Mouse (Mus musculus): ENCODE results near the gene Men1. TPM values are rescaled to one million over a fixed set of nuclear protein-coding genes. Genes with fewer than 3 reads are reported as not detected.
A peak's percentile ranks its signal among the peaks of the same experiment; 100 is the strongest.
"Not testable (repeated sequence)": the region's sequence is repeated elsewhere in the genome, so short reads cannot be mapped to it uniquely, and the experiment has no call there.

Men1 gene
- 82.1 and 91.8 TPM in 2 replicates for polyA plus RNA-seq (2015; fragmentation: Nextera tagmentation; extraction: Ambion mirVana)

DNA sequence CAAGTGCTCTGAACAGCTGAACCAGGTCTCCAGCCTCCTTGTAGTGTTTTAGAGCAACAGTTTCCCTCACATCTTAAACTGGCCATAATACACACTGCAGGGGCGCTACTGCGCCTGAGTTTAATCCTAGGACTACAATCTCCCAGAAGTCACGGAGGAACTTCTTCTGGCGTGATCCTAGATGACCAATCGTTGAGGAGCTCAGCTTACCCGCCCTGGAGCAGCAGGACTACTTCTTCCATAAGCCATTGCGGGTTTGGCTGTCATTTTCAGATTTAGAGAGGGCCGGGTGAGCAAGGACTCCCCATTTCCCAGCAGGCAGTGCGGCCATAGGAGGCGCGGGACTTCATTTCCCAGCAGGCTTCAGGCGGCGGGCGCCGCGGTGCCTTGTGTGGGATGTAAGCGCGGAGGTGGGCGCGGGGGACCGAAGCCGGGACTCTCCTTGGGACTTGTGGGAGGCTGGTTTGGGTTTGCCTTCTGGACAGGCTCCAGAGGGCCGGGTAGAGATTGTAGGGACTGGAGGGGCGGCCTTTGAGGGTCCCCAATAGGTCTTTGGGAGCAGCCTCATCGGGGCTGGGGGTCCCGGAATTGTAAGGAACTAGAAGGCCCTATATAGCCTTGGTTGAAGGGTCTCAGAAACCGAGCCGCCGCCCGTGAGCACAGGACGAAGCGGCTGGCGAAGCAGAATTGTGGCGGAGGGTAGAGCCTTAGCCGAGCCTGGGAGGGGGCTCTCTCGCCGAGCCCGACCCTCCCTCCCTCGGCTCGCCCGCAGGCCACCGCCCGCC, at the start of gene Men1:
TSS of gene Men1 (plus strand) at position 307 of the 785 bp plus-strand sequence.
- Histone ChIP-seq H3K36me3 (peaks cover 33% of the 10 kb centered on the region), H3K27ac (peak within 1 kb of the TSS; percentile 91), H3K4me3 (replicated peaks) (peak within 1 kb of the TSS; percentile 67), H3K27me3 (no peaks in the 10 kb centered on the region), H3K4me2 (peak within 1 kb of the TSS; percentile 86), H3K9me3 (replicated peaks) (no peaks in the 10 kb centered on the region), H3K9ac (peak within 1 kb of the TSS; percentile 72), H3K4me1 (peaks cover 49% of the 10 kb centered on the region)
- ATAC-seq (replicated peaks; ENCODE audit: low FRiP score), result peak; percentile 93
- under 1% methylated on average over 40 of the region's 43 CpGs for WGBS

DNA sequence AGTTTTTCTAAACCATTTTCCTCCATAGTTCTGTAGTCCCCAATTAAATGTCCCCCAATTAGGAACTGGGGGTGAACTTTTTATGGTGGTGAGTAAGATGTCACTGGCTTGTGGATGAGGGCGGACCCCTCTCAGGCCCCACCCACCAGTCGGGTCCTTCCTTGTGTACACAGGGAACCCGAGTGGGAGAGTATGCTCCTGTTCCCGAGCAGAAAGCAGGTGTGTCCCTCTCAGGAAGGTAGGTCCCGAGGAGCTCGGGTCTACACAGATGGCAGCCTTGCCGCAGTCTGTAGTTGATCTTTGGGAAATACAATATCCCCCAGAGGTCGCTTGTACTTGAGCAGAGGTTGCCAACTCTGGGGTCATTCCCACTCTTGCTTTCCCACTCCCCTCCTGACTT, 49.6 kb upstream of the Men1 start:
- peaks cover 89% of the 10 kb centered on the region for H3K36me3 ChIP-seq
- no peak overlapping the region for H3K4me2 ChIP-seq
- ATAC-seq (replicated peaks; ENCODE audit: low FRiP score), result no peak
- H3K9me3 ChIP-seq (replicated peaks), result no peaks in the 10 kb centered on the region
- H3K4me3 ChIP-seq (replicated peaks), result no peak overlapping the region
- no peaks in the 10 kb centered on the region for H3K27me3 ChIP-seq
- no peak overlapping the region for H3K9ac ChIP-seq
- WGBS, result 61% methylated on average over 8 of the region's 8 CpGs
- no peak overlapping the region for H3K27ac ChIP-seq
- peaks cover 37% of the 10 kb centered on the region for H3K4me1 ChIP-seq

DNA sequence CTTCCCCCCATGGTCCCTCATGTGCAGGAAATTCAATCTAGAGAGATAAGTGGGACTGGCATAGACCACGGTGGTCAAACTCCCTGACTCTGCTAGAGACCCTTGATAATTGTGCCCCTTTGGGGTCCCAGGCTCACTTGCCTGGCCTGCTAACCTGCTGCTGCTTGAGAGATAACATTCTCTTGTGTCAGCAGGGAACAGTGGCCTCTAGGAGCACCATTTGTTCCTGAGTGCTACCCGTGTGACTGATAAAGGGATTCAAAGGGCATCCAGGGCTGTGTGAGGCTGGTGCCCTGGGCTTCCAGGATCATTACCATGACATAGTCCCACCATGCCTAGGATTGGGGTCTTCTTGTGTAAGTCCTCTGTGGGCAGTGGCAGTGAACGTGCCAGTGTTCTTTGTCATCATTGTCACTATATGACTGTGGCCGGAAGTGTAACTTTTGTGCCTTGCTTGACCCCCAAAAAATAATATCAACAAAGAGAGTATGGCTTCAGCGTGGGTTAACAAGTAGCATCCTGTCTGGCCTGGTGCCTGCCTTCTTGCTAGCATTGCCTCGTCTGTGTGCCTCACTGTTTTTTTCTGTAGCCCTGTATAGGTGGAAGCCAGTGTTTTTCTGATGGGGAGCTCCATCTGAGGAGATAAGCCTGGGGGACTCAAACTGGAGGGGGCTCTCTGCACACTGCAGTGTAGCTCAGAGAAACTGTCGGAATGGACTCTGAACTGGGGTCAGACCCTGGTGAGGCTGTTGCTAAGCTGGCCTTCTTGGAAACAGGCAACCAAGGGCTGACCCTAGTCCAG, 48.9 kb upstream of the Men1 start:
- WGBS, result 68% methylated on average over 7 of the region's 7 CpGs
- no peak for ATAC-seq (replicated peaks; ENCODE audit: low FRiP score)
- H3K9ac ChIP-seq, result no peak overlapping the region
- H3K4me2 ChIP-seq, result no peak overlapping the region
- peaks cover 31% of the 10 kb centered on the region for H3K4me1 ChIP-seq
- no peaks in the 10 kb centered on the region for H3K27me3 ChIP-seq
- H3K4me3 ChIP-seq (replicated peaks), result no peak overlapping the region
- peaks cover 89% of the 10 kb centered on the region for H3K36me3 ChIP-seq
- no peak overlapping the region for H3K27ac ChIP-seq
- no peaks in the 10 kb centered on the region for H3K9me3 ChIP-seq (replicated peaks)

DNA sequence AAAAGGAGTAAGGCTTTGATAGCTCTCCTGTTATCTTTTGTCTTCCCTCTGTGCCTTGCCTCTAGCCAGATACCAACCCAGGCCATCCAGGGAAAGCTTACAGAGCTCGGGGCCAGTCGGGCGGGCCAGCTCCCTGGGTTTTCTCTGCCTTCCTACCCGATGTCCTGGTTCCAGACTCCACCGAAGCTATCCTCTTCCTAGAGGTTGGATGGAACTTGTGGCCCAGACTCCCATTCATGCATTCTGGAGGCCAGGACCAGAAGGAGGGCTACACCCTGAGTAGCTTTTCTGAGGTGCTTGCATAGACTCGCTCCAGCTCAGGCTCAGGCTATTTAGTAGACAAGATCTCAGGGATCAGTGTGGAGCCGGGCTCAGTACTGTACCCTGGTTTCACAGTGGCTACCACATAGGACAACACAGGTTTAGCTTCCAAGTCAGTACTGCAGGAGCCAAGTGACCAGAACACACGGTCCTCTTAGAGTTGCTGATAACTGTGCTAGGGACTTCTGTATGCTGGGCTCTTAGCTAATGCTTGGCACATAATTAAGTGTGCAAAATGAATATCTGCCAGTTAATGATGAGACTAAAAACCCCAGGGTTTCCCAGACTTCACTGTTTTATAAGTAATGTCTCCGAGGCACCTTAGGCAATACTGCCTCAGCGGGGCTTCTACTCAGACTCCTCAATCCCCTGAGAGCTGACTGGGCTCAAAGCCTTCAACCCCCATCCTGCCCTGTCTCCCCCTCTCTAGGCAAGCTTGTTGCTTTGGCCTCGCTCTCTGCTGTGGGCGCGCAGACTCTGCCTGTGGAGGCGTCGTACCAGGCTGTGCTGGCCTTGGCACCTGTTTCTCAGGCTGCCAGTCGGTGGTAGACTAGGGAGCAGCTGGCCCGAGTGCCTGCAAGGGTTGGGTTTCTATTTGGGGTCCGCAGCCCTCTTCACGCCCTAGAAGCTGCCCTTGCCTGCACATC, 48.1 kb upstream of the Men1 start:
- H3K27ac ChIP-seq, result no peak overlapping the region
- no peak overlapping the region; the same call in 1 of the 2 replicates for H3K9ac ChIP-seq
- H3K4me2 ChIP-seq, result no peak overlapping the region
- H3K27me3 ChIP-seq, result no peaks in the 10 kb centered on the region
- no peak overlapping the region for H3K4me3 ChIP-seq (replicated peaks)
- ATAC-seq (replicated peaks; ENCODE audit: low FRiP score), result no peak
- H3K4me1 ChIP-seq, result peaks cover 33% of the 10 kb centered on the region
- 88% methylated on average over 19 of the region's 19 CpGs for WGBS
- H3K36me3 ChIP-seq, result peaks cover 80% of the 10 kb centered on the region
- no peaks in the 10 kb centered on the region for H3K9me3 ChIP-seq (replicated peaks)

DNA sequence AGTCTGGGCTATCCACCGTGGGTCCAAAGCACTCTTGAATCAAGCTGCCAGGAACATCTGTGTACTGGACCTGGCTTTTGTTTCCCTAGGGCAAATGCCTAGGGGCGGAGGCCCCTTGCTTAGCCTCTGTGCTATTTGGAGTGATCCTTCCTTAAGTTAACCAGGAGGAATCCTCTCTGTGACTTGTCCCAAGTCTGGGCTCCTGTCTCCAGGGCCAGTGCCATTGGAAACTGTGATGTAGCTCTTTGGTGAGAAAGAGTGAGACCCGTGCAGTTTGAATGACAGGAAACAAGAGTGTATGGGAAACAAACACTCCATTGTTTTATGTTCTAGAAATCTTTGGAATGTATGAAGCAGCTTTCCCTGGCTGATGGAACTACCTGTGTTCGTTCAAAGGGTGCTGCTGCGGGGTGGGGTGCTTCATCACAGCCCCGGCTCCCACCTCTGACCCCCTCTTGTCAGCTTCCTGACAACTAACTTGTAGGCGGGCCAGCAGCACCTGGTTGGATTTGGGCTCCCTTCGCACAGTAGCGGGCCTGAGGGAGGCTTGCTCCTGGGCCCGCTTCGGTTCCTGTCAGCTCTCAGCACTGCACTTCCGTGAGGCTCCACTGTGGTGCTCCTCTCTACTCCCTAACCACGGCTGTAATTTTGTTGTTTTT, 46.4 kb upstream of the Men1 start:
- Histone ChIP-seq H3K36me3 (peaks cover 73% of the 10 kb centered on the region), H3K27ac (peak overlapping the region; percentile 66; the same call in 1 of the 2 replicates), H3K27me3 (no peaks in the 10 kb centered on the region), H3K4me3 (replicated peaks) (no peak overlapping the region), H3K9me3 (replicated peaks) (no peaks in the 10 kb centered on the region), H3K4me2 (no peak overlapping the region), H3K9ac (no peak overlapping the region), H3K4me1 (peaks cover 36% of the 10 kb centered on the region)
- 67% methylated on average over 13 of the region's 13 CpGs for WGBS
- ATAC-seq (replicated peaks; ENCODE audit: low FRiP score), result no peak

DNA sequence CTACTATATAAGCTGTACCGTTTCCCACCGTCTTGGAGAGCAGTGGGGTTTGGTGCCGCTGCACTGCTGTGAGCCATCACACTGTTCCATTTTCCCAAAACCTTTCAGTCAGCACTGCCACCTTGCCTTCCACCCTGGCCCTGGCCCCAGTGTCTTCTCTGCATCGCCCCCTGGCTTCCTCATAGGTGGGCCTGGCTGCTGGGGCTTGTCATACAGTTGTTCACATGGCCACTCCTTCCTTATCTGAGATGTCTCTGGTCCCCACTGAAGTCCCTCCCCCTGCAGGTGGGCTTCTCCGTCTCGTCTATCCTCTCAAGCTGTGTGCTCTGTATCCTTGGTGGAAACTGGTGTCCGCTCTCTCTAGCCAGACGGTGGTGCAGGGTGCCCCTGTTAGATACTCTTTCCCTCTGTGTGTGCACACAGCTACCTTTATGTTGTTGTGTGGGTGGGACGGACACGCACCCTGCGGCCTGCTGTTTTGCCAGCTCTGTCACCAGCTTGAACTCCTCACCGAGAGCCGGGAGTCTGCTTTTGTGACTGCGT, 45.0 kb upstream of the Men1 start:
- Histone ChIP-seq H3K4me1 (peaks cover 33% of the 10 kb centered on the region), H3K4me2 (no peak overlapping the region), H3K4me3 (replicated peaks) (no peak overlapping the region), H3K27ac (no peak overlapping the region), H3K36me3 (peaks cover 73% of the 10 kb centered on the region), H3K9me3 (replicated peaks) (no peaks in the 10 kb centered on the region), H3K27me3 (no peaks in the 10 kb centered on the region), H3K9ac (no peak overlapping the region)
- WGBS, result 95% methylated on average over 14 of the region's 14 CpGs
- ATAC-seq (replicated peaks; ENCODE audit: low FRiP score), result no peak

DNA sequence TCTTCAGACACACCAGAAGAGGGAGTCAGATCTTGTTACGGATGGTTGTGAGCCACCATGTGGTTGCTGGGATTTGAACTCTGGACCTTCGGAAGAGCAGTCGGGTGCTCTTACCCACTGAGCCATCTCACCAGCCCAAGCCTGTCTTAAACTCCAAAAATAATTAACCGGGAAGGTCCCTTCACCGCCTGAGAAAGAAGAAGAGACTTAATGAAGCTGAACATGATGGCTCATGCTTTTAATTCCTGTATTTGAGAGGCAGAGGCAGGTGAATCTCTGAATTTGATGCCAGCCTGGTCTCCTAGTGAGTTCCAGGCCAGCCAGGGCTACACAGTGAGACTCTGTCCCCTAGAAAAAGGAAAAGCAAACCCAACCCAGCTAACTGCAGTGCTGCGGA, 44.1 kb upstream of the Men1 start:
- 79% methylated on average over 6 of the region's 6 CpGs for WGBS

DNA sequence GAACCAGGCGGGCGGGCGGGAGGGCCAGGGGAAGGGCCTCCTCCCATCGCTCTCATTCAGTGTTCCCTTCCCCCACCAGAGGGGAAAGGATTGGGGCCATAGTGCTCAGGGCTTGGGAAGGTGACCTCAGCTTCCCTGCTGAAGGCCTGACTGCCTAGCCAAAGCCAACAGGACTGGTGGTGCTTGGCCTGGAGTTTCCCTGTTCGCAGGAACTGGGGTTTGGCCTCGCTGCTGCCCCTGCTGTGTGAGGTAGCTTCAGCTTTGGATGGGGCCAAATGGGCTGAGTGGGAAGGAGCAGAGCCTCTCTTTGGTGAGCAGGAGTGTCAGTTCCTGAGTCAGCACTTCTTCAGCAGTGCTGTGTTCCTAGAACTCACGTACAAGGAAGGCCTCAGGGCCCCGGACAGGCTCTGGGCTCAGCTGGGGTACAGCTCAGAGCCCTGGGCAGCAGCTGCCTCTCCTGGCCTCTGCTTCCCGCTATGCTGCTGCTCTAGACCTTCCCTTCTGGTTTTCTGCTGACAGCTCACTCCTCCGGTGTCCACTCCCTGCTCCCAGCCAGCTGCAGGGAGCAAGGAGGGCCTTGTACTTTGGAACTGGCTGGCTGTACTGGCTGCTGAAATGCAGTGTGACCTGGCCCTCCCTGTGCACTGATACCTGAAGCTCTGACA, 43.5 kb upstream of the Men1 start:
- H3K4me1 ChIP-seq, result peaks cover 28% of the 10 kb centered on the region
- H3K27ac ChIP-seq, result peak overlapping the region; percentile 87
- H3K27me3 ChIP-seq, result no peaks in the 10 kb centered on the region
- H3K4me3 ChIP-seq (replicated peaks), result no peak overlapping the region
- WGBS, result 70% methylated on average over 10 of the region's 10 CpGs
- H3K4me2 ChIP-seq, result no peak overlapping the region
- ATAC-seq (replicated peaks; ENCODE audit: low FRiP score), result peak; percentile 55
- H3K9me3 ChIP-seq (replicated peaks), result no peaks in the 10 kb centered on the region
- H3K9ac ChIP-seq, result no peak overlapping the region
- peaks cover 73% of the 10 kb centered on the region for H3K36me3 ChIP-seq

More for the DNA sequence above, 44.1 kb upstream of the Men1 start:
- ATAC-seq (replicated peaks; ENCODE audit: low FRiP score); H3K9ac ChIP-seq; H3K9me3 ChIP-seq (replicated peaks); H3K4me2 ChIP-seq; H3K4me3 ChIP-seq (replicated peaks); H3K27me3 ChIP-seq: not testable (repeated sequence)
- peaks cover 29% of the 10 kb centered on the region for H3K4me1 ChIP-seq
- H3K36me3 ChIP-seq, result peaks cover 73% of the 10 kb centered on the region
- peak overlapping the region; percentile 87; the same call in 1 of the 2 replicates for H3K27ac ChIP-seq

DNA sequence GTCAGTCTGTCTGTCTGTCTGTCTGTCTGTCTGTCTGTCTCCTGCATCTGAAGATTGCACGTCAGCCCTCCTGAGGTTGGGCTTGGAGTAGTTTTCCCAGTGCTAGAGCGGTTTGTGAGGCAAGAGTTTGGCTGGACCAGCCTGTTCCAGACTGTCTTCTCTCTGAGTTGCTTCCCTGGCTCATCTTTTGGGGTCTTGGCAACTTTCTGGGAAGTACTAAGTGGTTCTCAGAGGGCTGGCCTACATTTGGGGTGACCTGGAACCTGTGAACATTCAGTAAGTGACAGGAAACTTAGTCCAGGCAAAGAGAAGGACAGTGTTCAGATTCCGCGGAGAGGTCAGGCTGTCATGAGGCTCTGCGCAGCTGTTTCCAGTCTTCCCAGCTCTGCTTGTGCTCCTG, 42.5 kb upstream of the Men1 start:
- no peaks in the 10 kb centered on the region for H3K9me3 ChIP-seq (replicated peaks)
- H3K4me2 ChIP-seq, result no peak overlapping the region
- no peak for ATAC-seq (replicated peaks; ENCODE audit: low FRiP score)
- 91% methylated on average over 5 of the region's 5 CpGs for WGBS
- peaks cover 25% of the 10 kb centered on the region for H3K4me1 ChIP-seq
- H3K9ac ChIP-seq, result no peak overlapping the region
- H3K27ac ChIP-seq, result peak overlapping the region; percentile 24; the same call in 1 of the 2 replicates
- no peak overlapping the region for H3K4me3 ChIP-seq (replicated peaks)
- peaks cover 73% of the 10 kb centered on the region for H3K36me3 ChIP-seq
- no peaks in the 10 kb centered on the region for H3K27me3 ChIP-seq

DNA sequence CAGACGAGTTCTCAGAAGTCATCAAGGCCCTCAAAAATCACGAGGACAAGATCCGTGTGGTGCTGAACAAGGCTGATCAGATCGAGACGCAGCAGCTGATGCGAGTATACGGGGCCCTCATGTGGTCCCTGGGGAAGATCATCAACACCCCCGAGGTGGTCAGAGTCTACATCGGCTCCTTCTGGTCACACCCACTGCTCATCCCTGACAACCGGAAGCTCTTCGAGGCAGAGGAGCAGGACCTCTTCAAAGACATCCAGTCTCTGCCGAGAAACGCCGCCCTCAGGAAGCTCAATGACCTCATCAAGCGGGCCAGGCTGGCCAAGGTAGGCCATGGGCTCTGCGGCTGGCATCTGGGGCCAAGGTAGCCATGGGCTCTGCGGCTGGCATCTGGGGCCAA, 40.5 kb upstream of the Men1 start:
- no peaks in the 10 kb centered on the region for H3K27me3 ChIP-seq
- no peak for ATAC-seq (replicated peaks; ENCODE audit: low FRiP score)
- H3K9ac ChIP-seq, result no peak overlapping the region
- 92% methylated on average over 17 of the region's 17 CpGs for WGBS
- no peak overlapping the region for H3K27ac ChIP-seq
- H3K4me3 ChIP-seq (replicated peaks), result no peak overlapping the region
- H3K4me2 ChIP-seq, result no peak overlapping the region
- H3K4me1 ChIP-seq, result peaks cover 15% of the 10 kb centered on the region
- H3K9me3 ChIP-seq (replicated peaks), result no peaks in the 10 kb centered on the region
- H3K36me3 ChIP-seq, result peaks cover 80% of the 10 kb centered on the region
